Mouse (Mus musculus) megakaryocyte, embryonic 14.5 days (primary cell): Measurements from ENCODE around the gene Chrne.

Source experiments
- FLI1 ChIP-seq: IDR thresholded peaks from 2 replicates; pipeline ENCODE4 v1.6.1; 2012; ENCODE audit warnings: low read length, inconsistent platforms, mixed read lengths
- GATA1 ChIP-seq: IDR thresholded peaks from 3 replicates; pipeline ENCODE4 v1.6.1; 2012; ENCODE audit warnings: mixed read lengths, low read length, inconsistent platforms, borderline replicate concordance

DNA sequence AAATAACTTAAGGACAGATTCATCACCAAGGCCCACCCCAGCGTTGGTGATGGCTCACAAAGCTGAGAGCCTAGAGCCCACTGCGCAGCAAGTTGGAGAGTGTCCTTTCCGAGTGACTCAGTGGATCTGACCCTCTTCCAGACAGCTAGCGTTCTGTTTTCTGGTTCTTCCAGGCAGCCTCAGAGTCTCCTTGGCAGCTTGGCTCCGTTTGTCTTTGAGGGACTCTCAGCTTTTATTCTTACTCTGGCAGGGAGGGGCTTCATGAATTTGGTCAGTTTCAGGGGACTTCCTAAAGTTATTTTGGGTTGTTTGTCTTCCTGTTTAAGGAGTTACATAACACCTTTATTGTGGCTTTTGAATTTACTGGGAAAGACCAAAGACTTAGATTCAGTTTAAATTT is 32.1 kb downstream of the Chrne start:
- TF ChIP-seq GATA1: no peak
- no peak for TF ChIP-seq FLI1
